Mouse (Mus musculus): ENCODE measurements around the gene Men1.

Men1 gene

GRCm38 (mm10) chr19:6334673-6335457 is at the start of gene Men1:
Gene Men1 (plus strand): TSS chr19:6334979.
- TF ChIP-seq GATA4 (IDR thresholded peaks at IDR 0.05; ENCODE audit: insufficient replicate concordance, low read length), result peak; percentile 27; the same call in 1 of the 2 replicates

GRCm38 (mm10) chr19:6285226-6285625 is 49.6 kb upstream of the Men1 start:
- TF ChIP-seq GATA4 (IDR thresholded peaks at IDR 0.05; ENCODE audit: insufficient replicate concordance, low read length), result no peak

GRCm38 (mm10) chr19:6285632-6286433 is 48.9 kb upstream of the Men1 start:
- peak; percentile 74; the same call in 1 of the 2 replicates for TF ChIP-seq GATA4 (IDR thresholded peaks at IDR 0.05; ENCODE audit: insufficient replicate concordance, low read length)

DNA sequence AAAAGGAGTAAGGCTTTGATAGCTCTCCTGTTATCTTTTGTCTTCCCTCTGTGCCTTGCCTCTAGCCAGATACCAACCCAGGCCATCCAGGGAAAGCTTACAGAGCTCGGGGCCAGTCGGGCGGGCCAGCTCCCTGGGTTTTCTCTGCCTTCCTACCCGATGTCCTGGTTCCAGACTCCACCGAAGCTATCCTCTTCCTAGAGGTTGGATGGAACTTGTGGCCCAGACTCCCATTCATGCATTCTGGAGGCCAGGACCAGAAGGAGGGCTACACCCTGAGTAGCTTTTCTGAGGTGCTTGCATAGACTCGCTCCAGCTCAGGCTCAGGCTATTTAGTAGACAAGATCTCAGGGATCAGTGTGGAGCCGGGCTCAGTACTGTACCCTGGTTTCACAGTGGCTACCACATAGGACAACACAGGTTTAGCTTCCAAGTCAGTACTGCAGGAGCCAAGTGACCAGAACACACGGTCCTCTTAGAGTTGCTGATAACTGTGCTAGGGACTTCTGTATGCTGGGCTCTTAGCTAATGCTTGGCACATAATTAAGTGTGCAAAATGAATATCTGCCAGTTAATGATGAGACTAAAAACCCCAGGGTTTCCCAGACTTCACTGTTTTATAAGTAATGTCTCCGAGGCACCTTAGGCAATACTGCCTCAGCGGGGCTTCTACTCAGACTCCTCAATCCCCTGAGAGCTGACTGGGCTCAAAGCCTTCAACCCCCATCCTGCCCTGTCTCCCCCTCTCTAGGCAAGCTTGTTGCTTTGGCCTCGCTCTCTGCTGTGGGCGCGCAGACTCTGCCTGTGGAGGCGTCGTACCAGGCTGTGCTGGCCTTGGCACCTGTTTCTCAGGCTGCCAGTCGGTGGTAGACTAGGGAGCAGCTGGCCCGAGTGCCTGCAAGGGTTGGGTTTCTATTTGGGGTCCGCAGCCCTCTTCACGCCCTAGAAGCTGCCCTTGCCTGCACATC is 48.1 kb upstream of the Men1 start:
- no peak for TF ChIP-seq GATA4 (IDR thresholded peaks at IDR 0.05; ENCODE audit: insufficient replicate concordance, low read length)

DNA sequence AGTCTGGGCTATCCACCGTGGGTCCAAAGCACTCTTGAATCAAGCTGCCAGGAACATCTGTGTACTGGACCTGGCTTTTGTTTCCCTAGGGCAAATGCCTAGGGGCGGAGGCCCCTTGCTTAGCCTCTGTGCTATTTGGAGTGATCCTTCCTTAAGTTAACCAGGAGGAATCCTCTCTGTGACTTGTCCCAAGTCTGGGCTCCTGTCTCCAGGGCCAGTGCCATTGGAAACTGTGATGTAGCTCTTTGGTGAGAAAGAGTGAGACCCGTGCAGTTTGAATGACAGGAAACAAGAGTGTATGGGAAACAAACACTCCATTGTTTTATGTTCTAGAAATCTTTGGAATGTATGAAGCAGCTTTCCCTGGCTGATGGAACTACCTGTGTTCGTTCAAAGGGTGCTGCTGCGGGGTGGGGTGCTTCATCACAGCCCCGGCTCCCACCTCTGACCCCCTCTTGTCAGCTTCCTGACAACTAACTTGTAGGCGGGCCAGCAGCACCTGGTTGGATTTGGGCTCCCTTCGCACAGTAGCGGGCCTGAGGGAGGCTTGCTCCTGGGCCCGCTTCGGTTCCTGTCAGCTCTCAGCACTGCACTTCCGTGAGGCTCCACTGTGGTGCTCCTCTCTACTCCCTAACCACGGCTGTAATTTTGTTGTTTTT is 46.4 kb upstream of the Men1 start:
- no peak for TF ChIP-seq GATA4 (IDR thresholded peaks at IDR 0.05; ENCODE audit: insufficient replicate concordance, low read length)

DNA sequence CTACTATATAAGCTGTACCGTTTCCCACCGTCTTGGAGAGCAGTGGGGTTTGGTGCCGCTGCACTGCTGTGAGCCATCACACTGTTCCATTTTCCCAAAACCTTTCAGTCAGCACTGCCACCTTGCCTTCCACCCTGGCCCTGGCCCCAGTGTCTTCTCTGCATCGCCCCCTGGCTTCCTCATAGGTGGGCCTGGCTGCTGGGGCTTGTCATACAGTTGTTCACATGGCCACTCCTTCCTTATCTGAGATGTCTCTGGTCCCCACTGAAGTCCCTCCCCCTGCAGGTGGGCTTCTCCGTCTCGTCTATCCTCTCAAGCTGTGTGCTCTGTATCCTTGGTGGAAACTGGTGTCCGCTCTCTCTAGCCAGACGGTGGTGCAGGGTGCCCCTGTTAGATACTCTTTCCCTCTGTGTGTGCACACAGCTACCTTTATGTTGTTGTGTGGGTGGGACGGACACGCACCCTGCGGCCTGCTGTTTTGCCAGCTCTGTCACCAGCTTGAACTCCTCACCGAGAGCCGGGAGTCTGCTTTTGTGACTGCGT is 45.0 kb upstream of the Men1 start:
- TF ChIP-seq GATA4 (IDR thresholded peaks at IDR 0.05; ENCODE audit: insufficient replicate concordance, low read length), result no peak

DNA sequence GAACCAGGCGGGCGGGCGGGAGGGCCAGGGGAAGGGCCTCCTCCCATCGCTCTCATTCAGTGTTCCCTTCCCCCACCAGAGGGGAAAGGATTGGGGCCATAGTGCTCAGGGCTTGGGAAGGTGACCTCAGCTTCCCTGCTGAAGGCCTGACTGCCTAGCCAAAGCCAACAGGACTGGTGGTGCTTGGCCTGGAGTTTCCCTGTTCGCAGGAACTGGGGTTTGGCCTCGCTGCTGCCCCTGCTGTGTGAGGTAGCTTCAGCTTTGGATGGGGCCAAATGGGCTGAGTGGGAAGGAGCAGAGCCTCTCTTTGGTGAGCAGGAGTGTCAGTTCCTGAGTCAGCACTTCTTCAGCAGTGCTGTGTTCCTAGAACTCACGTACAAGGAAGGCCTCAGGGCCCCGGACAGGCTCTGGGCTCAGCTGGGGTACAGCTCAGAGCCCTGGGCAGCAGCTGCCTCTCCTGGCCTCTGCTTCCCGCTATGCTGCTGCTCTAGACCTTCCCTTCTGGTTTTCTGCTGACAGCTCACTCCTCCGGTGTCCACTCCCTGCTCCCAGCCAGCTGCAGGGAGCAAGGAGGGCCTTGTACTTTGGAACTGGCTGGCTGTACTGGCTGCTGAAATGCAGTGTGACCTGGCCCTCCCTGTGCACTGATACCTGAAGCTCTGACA is 43.5 kb upstream of the Men1 start:
- no peak for TF ChIP-seq GATA4 (IDR thresholded peaks at IDR 0.05; ENCODE audit: insufficient replicate concordance, low read length)

- no peak for TF ChIP-seq GATA4 (IDR thresholded peaks at IDR 0.05; ENCODE audit: insufficient replicate concordance, low read length)
These were observed 42.5 kb upstream of the Men1 start for GRCm38 (mm10) chr19:6292262-6292661.

- TF ChIP-seq GATA4 (IDR thresholded peaks at IDR 0.05; ENCODE audit: insufficient replicate concordance, low read length), result no peak
These were observed 40.5 kb upstream of the Men1 start for GRCm38 (mm10) chr19:6294301-6294700.

DNA sequence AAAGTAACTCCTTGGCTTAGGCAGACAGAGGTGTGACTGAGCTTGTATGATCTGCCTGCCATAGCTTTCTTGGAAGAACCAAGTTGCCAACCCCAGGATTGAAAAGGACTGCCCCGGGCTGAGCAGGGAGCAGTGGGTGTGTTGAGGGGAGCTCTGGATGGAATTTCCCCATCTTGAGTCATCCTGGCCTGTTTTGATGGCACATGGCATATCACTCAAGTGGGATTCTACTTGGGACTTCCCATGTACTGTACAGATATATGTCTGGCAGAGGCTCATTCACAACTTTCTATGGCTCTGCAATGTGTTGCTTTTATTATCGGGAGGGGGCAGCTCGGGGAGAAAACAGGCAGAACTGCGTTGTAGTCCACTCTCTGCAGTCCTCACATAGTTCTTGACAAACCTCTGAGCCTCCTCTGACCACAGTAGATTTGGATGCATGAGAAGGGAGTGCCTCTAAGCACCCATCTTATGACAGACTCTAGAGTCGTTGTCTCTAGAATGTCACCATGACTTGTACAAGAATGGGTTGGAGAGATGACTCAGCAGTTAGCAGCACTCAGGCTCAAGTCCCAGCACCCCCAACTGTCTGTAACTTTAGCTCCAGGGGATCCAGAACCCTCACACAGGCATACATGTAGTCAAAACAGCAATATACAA is 38.1 kb upstream of the Men1 start:
- TF ChIP-seq GATA4 (IDR thresholded peaks at IDR 0.05; ENCODE audit: insufficient replicate concordance, low read length), result no peak

- no peak for TF ChIP-seq GATA4 (IDR thresholded peaks at IDR 0.05; ENCODE audit: insufficient replicate concordance, low read length)
These were observed 37.1 kb upstream of the Men1 start for GRCm38 (mm10) chr19:6297641-6298040.

DNA sequence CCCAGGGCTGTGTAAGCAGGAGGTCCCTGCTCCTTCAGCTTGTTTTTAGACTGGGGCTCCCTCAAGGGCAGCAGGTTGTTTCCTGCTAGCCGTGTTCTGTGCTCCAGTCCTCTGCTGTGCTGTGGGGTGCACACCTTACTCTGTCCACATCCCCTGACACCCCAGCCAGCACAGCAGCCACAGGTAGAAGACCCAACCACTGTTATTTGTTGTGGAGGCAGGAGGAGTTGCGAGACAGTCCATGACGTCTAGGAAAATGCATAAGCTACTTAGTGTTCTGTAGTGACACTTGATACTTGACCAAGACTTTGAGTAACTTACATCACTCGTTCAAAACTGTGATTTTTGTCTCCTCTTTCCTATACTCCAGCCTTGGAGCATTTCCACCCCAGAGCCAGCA is 35.8 kb upstream of the Men1 start:
- no peak for TF ChIP-seq GATA4 (IDR thresholded peaks at IDR 0.05; ENCODE audit: insufficient replicate concordance, low read length)
